Mouse (Mus musculus) thymus, postnatal 36 days (tissue): ENCODE measurements around the gene Prdm16.

Source experiments
- DNase-seq, 2 experiments: peaks; one replicate each; pipeline ENCODE4 v3.0.0; 2022; ENCODE audit warnings: mixed read lengths in 2 of 2

Prdm16 gene

DNA sequence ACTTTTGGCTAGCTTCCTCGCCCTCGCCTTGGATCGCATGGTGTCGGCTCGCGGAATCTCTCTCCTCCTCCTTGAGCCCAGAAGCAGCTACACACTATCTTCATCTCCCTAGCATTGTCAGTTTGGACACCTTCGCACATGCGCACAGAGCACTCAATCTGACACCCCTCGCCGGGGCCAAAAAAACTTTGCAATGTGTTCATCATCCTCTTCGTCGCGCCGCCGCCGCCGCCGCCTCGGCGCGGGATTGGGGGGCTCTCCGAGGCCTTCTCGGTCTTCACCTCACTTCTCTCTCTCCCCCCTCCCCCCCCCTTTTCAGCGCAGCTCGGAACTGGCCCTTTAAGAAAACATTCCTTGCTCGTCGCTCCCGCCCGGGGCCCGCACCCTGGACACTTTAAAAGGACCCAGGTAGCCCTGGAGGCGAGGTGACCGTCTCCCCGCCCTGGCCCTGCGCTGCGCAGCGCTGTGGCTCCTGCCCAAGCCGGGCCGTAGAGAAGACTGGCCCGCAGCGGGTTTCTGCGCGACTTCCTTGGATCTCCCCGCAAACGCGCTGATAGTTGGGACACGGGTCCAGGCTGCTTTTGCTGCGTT, at the start of gene Prdm16:
Gene Prdm16 (minus strand): TSS at position 153 of the 591 bp plus-strand sequence.
- DNase-seq = no peak

DNA sequence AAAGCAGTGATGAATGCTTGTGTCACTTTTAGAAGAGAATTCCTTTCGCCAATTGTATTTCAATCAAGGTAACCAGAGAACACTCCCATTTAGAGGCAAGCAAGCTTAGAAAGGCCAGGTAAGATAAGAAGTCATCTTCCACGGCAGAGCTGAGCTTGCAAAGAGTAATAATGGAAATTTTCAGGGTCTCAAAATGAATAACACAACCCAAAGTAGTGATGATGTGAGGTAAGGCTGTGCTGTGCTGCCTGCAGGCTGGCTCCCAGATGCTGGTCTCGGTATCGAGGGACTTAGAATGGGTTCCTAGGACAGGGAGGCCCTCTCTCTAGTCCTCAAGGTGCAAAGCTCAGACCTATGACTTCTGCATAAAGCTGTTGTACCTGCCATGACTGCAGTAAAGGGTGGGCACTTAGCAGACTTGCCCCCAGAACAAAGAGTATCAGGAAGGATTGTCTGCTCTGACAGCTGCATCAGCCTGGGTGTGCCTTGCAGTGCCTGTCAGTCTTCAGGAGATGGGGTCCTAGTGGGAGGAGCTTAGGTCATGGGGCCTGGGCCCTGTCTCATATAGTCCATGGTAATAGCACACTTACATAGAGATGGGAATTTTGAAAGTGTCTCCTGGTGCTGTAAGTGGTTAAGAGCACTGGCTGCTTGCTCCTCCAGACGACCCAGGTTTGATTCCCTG, 46.5 kb upstream of the Prdm16 start:
- DNase-seq = no peak

DNA sequence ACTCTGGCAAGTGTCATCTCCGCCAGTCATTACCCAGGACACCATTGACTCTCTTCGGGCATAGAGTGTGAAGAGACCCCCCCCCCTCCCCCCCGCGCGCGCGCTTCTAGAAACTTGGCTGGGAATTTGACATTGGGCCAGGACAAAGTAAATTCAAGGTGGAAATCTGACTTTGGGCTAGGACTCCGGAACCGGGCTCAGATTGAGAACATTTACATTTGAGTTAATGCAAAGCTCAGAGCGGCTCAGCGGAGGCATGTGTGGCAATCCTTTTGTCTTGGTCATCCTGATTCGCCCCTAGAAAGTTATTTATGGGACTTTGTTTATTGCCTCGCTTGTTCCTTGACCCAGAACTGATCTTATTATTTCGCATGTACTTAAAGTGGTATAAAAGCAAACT, 45.6 kb upstream of the Prdm16 start:
- no peak for DNase-seq

DNA sequence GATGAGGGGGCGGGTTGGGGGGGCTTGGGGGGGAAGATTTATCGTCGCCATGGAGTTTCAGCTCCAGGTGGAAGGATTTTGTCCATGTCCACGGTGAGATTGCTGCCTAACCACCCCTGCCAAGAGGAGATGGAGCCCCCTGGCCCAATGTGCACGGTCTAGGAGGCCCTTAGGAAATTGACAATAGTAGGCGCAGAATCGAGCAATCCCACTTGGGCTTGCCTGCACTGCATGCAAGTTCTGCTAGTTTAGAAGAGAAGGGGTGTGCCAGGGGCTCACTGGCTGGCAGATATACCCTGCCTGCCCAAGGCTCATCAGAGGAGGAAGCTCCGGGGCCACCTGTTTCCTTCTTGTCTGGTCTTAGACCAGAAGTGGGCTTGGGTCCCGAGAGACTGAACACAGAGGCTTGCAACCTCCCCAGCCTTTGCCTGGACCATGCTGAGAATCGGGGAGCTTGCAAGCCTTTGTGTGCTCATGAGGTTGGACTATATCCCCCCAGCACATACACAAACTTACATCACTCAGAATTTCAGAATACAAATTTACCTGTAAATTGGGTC, 38.8 kb upstream of the Prdm16 start:
- DNase-seq = no peak

DNA sequence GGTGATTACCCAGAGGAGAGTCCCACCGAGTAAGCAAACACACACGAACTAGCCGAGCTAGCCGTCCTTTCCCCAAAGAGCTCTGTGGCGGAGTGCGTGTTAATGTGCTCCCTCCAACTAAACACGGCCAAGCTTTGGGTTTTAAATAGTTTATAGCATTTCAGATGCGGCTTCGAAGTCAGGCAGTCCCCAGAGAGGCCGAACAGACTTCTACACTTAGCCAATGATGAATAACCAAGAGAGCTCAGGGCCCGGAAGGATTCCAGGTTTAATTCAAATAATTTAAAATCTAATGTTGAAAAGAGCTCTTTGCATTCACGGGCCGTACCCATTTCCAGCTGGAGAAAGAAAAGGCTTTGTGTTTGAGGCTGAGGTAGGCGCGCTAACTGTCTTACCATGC, 38.3 kb upstream of the Prdm16 start:
- no peak for DNase-seq

DNA sequence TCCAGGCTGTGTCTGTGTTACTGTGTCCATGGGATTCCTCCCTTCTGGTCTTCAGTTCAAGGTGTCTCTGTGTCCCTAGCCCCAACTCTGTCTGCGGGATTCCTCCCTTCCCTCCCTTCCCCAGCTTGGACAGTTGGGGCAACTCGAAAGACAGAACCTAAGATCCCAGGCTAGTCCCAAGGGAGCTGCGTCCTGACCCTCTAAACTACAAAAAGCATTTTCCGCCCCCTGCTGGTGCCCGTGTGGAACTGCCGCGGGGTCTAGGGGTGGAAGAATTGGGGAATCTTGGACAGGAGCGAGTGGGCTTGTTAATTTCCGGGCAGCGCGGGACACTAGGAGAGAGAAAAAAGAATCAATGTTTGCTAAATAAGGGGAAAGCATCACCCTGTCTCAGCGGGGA, 37.9 kb upstream of the Prdm16 start:
- peak; percentile 9 to 17 for DNase-seq

DNA sequence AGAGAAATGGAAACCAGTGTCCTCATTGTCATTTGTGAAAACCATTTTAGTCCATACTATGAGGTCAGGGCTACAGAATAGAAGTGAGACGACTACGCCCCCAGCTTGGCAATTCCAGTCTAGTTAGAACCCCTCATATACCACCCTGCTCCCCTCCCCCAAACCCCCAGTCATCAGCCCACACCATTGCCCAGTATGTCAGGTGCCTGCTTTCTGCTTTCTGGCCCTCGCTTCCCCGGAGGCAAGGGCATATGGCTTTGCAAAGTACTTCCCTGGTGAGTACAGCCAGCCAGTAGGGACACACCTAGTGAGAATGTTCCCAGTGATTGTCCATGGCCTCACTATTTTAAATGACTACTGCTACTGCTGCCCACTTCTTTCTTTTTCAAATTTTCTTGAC, 37.3 kb upstream of the Prdm16 start:
- no peak for DNase-seq

DNA sequence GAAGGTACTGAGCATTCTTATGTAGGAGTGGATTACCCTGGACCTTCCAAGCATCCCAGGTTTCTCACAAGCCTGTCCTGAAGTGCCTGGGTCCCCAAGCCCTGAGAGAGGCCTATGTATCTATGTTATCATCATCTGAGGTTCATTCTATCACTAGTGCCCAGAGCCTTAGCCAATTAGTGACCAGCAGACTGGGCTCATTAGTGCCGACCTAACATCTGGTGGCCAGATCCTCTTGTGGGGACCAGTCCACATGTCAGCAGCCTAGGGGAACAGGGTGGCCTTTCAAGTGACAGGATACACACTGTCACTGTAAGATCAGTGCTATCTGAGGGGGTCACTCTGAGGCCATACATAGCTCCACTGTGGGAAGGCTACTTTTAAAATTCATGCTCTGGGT, 35.4 kb upstream of the Prdm16 start:
- DNase-seq = no peak

DNA sequence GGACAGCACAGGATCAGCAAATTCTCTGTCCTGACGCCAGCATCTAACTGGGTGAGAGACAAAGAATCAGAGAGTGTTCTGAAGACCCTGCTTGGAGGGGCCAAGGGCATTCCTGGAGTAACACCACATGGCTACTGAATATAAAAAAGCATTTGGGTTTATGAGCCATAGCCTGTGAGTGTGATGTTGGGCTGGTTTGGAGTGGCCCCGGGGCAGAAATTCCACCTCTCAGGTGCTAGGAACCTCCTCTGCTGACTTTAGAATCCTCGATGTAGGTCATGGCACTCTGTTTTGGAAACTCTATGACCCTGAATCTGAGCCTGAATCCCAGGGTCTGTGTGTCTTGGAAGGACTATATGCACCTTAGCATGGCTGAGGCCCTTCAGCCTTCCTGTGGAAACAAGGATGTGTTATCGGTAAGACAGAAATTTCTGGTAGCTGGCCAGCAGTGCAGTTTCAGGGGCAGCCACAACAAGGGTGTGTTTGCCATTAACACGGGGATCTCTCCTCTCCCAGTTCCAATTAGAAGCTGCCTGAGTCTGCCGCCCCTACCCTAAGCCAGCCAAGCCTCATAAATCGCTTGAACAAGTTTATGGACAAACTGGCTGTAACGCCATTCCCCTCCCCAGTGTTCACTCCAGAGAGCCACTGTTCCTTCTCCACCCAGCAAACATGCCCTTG, 34.7 kb upstream of the Prdm16 start:
- DNase-seq = no peak

DNA sequence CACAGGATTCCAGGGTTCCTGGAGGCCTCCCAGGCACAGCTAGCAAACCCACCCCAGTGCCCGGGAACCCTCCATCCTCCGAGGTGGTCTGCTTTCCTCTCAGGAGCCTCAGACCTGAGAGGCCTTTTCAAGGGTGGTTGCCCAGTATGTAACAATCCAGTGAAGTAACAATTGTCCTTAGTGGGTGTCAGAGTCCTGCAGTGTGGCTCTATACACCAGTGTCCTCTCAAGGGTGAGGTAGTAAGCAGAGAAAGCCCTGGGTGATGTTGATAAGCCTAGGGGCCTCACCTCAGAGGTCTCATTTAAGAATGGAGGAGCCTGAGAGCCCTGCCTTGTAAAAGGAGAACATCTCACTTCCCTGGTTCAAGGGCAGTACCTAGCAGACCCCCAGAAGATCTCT, 31.1 kb upstream of the Prdm16 start, which contains the start of gene Actrt2:
Gene Actrt2 (minus strand): TSS at position 101 of the 400 bp plus-strand sequence.
- no peak for DNase-seq

DNA sequence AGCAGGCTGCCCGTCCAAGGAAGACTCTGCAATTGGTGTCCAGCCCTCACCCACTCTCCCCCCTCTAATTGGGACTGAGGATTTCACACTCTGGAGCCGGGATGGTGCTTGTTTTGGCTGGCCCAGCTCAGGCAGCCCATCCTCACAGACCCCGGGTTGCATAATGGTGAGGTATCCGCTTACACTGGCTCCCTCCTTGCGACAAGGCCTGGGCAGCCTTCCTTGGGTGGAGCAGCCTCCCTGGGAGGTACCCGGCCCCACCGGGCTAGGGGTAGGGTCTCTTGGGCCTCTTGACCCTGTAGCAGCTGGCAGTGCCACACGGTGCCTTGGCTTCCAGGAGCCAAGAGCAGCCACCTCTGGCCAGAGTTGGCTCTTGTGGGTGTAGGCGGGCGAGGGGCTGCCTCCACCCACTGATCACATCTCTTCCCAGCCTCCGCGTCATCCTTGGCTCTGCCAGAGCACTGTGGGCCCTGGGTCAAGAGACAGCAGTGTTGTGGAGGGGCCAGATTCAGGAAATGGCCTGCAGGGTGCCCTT, 26.1 kb upstream of the Prdm16 start:
- DNase-seq = no peak

DNA sequence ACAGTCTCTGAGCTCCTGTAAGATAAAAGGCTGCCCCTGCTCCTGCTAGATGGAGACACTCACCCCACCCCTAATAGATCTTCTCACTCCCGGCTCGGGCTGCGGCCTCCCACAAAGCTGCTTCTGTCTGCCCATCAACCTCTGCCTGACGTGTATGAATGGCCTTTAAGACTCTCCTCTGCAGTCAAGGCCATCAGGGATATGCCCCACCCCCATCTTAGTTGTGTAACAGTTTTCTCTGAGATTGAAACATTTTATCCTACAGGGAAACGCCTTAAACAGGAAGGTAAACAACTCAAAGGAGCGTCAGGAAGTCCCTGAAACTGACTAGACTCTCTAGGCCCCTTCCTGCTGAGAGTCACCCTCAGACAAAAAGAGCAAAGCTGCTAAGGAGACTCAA, 24.6 kb upstream of the Prdm16 start:
- no peak for DNase-seq

DNA sequence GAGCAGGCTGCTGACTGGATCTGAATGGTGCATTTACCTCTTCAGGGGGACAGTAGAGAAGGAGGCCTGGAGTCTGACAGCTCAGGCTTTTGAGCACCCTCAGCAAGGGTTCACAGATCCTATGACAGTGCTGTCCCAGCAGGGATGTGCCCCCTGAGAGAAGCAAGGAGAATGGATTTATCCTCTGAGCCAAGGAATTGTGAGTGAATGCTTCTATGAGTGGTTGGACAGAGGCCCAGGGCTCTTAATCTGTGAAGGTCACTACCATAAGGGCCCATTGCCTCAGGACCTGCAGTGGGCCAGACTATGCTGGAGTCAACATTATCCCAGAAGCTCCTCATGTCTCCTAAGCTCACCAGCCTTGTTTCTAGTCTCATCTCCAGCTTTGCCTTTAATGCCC, 23.4 kb upstream of the Prdm16 start:
- DNase-seq = no peak

DNA sequence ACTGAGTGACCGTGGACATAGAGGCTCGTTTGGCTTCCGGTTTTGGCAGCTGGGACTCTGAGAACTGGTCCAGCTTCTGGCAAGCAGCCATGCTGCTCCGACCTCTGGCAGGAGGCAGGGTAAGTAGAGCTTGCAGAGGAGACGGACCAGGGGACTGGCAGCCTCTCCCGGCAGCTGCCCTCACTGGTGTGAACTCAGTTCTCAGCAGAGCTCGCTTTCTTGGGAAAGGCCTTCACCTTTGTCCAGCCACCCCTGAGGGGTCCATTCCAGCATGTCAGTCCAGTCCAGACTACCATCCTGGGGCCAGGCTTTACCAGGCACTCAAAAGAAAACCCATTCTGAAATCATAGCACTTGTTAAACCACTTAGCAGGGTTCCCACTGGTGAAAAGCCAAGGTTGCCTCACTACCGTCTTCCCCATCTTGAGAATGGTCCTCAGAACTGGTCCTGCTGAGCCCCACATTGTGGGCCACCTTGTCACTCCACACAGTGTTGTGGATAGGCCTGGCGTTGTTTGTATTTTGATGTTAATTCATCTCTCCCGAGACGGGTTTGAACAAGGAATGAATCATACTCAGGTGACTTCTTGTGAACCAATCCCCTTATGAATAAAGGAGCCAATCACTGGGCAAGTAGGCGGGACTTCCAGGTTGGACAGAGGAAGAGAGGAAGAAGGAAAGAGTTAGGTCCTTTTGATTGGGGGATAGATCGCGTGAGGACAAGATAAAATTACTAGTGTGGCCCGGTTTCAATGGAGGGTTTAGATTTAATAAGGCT, 18.6 kb upstream of the Prdm16 start:
- DNase-seq = no peak

DNA sequence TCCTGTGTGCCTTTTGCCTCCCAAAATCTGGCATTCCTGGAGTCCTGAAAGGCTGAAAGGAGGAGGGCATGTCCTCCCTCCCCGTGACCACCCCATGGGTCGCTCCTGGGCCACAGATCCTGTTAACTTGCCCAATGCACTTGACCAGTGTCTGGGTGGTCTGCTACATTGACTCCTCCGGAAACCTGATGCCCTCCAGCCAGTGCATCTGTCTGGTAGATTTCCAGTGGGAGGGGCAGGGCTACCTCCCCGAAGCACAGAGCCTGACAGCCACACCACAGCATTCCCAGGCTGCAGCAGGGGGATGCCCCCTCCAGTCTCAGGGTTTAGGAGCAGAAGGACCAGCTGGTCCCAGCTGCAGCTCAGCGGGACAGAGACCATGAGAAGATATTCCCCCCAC, 15.8 kb upstream of the Prdm16 start:
- DNase-seq = no peak

DNA sequence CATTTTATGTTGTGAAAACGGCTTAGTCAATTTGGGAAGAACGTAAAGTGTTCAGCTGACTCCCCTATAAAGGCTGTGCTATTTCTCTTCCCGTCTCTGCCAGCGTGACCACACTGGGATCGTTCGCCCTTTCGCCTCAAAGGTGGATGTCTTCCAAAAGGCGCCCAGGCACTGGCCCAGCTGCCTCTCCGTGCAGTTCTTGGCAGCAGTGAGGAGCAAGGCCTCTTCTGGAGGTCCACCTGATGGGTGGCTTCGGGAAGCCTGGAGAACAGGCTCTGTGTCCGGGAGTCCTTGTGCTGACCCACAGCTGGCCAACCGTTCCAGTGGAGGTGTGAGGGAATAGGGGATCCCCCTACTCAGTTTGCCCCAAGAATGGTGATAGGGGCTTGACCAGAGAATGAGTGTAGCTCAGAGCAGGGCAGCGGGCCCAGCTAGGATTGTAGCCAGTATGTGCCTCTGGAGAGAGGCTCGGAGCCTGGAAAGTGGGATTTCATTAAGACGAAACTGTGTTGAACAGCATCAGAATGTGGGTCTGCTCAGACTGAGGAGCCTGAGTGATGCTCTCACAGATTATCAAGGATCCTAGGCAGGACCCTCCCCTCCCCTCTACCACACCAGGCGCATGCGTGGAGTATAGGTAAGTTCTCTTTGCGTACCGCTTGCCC, 12.5 kb upstream of the Prdm16 start:
- no peak for DNase-seq

DNA sequence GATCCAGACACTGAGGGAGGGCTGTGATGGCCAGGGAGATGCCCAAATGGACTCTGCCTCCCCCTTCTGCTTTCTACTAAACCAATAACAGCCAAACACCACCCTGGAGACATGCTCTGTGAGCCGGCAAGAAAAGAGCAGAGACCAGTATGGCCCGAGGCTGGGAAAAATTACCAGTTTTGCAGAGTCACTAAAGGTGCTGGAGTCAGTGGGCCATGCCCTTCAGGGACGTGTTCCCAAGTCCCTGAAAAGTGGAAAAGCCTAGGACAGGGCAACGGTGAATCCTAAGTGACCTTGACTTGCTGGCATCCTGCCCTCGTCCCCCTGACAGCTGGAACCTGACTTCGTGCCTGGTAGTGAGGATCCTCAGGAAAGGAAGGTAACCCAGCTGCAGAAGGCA, 5.8 kb upstream of the Prdm16 start:
- no peak for DNase-seq

DNA sequence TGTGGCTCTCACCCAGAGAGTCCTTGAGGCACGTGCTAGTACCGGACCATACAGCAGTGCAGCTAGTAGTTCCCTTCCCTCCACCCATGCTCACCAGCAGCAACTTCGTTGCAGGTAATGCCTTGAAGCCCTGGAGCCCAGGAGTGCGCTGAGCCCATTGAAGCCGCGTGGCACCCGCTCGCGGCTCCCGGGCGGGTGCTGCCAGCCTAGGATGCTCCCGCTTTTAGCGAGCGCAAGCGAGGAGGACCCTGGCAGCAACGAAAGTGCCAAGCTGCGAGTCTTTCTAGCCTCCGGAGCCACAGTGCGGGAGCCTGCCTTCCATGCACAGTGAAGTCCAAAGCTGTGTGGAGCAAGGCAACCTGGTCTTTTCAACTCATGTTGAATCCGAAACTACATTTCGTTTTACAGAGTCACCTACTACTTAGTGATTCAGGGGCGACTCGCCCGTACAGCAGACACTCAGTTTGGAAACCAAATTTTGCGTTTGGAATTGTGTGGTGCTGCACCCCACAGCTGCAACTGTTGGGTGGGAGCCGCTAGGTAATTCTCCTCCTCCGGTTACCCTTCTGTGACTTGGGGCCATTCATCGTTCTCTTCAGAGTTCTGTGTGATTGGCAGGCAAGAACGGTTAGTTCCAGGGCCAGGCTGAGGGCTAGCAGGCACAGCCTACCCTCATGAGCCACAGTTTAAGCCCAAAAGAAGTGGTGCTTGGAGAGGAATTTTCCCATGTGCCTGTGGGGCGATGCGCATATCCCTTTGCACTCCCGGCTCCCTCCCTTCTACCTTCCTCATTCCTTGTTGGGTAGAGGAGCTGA, 4.8 kb upstream of the Prdm16 start:
- DNase-seq = no peak

DNA sequence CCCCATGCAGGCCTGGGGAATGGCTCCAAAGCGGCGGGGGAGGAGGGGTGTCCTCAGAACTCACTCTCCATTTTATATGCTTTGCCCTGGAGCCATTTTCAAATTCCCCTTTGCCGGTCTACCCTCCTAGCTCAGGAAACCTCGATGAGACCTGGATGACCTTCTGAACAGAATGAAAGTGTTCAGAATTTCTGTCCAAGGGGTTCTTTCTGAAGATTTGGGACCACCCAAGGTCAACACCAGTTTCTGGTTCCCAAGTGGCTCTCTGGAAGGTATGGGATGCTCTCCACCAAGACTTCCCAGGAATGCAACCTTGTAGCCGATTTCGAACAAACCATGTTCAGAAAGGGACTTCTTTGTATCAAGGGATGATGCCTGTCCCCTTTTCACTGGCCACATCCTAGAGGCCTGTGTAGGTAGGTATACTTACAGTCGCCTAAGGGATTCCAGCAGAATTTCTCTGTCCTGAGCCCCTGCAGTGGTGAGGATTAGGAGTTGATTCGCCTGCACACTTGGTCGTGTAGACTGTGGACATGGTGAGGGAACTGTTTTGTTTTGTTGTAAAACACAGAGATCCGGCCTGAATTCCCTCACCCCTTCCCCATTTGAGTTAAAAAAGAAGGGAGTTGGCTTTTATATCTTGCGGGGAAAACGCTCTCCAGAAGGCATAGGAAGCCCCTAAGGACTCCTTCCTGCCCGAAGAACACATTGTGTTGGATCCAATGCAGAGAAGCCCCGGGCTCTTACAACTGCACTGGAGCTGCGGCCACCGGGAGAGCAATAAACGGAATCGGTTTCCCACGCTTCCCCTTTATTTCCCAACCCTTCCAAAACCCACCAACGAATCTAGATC, 4.0 kb upstream of the Prdm16 start:
- no peak for DNase-seq
